Mouse (Mus musculus) cortical plate, adult 2 months (tissue): ENCODE data around the gene Zc3h12b.

ENCODE experiments used
- CTCF ChIP-seq: fragments of 200-500 bp; IDR thresholded peaks from 2 replicates; pipeline ENCODE4 v1.5.1; 2011; ENCODE audit warnings: mild to moderate bottlenecking, control low read depth, low read length; ENCODE audit not compliant: insufficient read depth; ENCODE audit errors: extremely low read depth
- POLR2A ChIP-seq: fragments of 200-500 bp; IDR thresholded peaks from 2 replicates; pipeline ENCODE4 v1.6.1; 2011; ENCODE audit warnings: mild to moderate bottlenecking, low read length, control low read depth; ENCODE audit not compliant: insufficient read depth; ENCODE audit errors: extremely low read depth

GRCm38 (mm10) chrX:95969936-95970335 is 258.5 kb downstream of the Zc3h12b start:
- TF ChIP-seq CTCF (no peak), POLR2A (no peak)
